Mouse (Mus musculus) WW6 (cell line): Measurements from ENCODE around the gene Prom2.

Experiments used
- DNase-seq: peaks from one replicate; pipeline ENCODE4 v3.0.0-alpha.2; 2013; ENCODE audit warnings: low read depth, low spot score

The Prom2 gene

GRCm38 (mm10) chr2:127523950-127524729 lies 17.1 kb downstream of the Prom2 start:
- DNase-seq: no peak

- no peak for DNase-seq
These were observed 19.2 kb downstream of the Prom2 start, which contains the start of gene Kcnip3 for GRCm38 (mm10) chr2:127522006-127522441. Kcnip3 (minus strand) TSS chr2:127522094.

GRCm38 (mm10) chr2:127521172-127522005 lies 19.9 kb downstream of the Prom2 start:
- no peak for DNase-seq

GRCm38 (mm10) chr2:127520123-127520522 lies 21.1 kb downstream of the Prom2 start:
- no peak for DNase-seq

- DNase-seq: no peak
These were observed 22.0 kb downstream of the Prom2 start for GRCm38 (mm10) chr2:127519308-127519707.

- no peak for DNase-seq
These were observed 22.4 kb downstream of the Prom2 start for GRCm38 (mm10) chr2:127518831-127519230.

- no peak for DNase-seq
These were observed 23.0 kb downstream of the Prom2 start for GRCm38 (mm10) chr2:127518273-127518672.

- no peak for DNase-seq
These were observed 24.2 kb downstream of the Prom2 start for GRCm38 (mm10) chr2:127517081-127517480.

- DNase-seq: no peak
These were observed 26.7 kb downstream of the Prom2 start for GRCm38 (mm10) chr2:127514380-127515124.

- no peak for DNase-seq
These were observed 28.0 kb downstream of the Prom2 start for GRCm38 (mm10) chr2:127513244-127513643.

- DNase-seq: no peak
These were observed 29.8 kb downstream of the Prom2 start for GRCm38 (mm10) chr2:127511426-127511825.

GRCm38 (mm10) chr2:127507967-127508660 lies 33.2 kb downstream of the Prom2 start:
- no peak for DNase-seq

GRCm38 (mm10) chr2:127507077-127507774 lies 34.0 kb downstream of the Prom2 start:
- DNase-seq: no peak

- DNase-seq: no peak
These were observed 35.1 kb downstream of the Prom2 start for GRCm38 (mm10) chr2:127506131-127506632.

- no peak for DNase-seq
These were observed 36.1 kb downstream of the Prom2 start for GRCm38 (mm10) chr2:127505196-127505595.

GRCm38 (mm10) chr2:127503751-127504549 lies 37.3 kb downstream of the Prom2 start:
- DNase-seq: no peak

GRCm38 (mm10) chr2:127501061-127501460 lies 40.2 kb downstream of the Prom2 start:
- DNase-seq: peak; percentile 43

- no peak for DNase-seq
These were observed 42.5 kb downstream of the Prom2 start for GRCm38 (mm10) chr2:127498750-127499149.

- no peak for DNase-seq
These were observed 44.9 kb downstream of the Prom2 start for GRCm38 (mm10) chr2:127496321-127496720.
